Mouse (Mus musculus): ENCODE measurements around the gene Drd5. TPM values are rescaled to one million over a fixed set of nuclear protein-coding genes. Genes with fewer than 3 reads are reported as not detected.

Drd5 gene
- total RNA-seq (2023): not detected

DNA sequence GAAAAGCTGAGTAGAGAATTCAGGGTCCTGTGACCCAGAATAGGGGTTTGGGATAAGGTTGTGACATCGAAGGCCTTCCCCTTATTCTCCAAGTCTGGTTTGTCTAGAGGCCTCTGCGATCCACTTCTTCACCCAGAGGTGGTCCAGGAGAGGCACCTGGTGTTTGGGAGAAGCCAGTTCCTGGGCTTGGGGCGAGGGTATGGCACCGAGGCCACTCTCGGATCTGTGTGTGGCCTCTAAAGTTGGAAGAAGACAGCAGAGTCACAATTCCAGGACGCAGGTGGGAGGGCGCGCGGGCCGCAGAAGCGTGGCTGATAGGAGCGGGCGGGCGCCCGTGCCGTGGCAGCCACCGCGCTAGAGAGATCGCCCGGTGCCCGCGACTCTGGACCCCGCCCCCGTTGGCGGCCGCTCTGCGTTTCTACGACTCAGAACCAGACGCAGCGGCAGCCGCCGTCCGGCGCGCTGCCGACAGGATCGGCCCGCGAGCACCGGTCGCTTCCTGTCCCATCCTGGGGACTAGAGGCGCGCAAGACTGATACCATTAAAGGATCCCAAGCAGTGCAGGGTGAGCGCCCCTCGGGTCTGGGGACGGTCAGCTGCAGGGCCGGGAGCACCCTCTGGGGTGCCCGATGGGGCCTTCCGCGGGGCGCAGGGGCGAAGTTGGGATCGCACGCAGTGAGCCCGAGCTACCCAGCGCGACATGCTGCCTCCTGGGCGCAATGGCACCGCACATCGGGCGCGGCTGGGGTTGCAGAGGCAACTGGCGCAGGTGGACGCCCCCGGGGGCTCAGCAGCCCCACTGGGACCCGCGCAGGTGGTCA, at the start of gene Drd5:
Gene Drd5, plus strand, starts transcription at position 402 of the 821 bp plus-strand sequence.

DNA sequence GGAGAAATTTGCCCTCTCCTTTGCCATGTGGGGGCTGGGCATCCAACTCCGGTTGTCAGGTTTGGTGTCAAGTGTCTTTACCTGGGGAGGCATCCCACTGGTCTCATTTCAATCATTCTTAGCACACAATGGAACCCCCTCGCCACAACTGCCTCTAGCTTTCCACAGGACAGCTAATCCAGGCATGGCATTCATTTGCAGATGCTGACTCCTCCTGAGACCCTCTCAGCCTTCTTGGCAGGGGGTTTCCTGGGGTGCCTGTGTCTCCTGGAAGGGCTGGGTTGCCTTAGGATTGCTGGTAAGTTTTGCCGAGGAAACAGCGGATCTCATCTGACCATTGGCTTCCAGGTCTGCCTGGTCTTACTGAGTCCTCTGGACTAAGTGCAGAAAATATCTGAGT, 43.4 kb upstream of the Drd5 start, which contains the start of gene Otop1:
Gene Otop1, plus strand, starts transcription at position 202 of the 400 bp plus-strand sequence.

Other genes with a start within 250 kb of the Drd5 start
- under 1 TPM in 1 of 2 experiments, not detected in 1; 0.29 TPM for gene Nsg1, start 159.5 kb upstream of the Drd5 start, total RNA-seq (2023)
- gene Zbtb49, start 98.9 kb upstream of the Drd5 start, total RNA-seq (2023): 1 to 10 TPM; 7.5 to 9.0 TPM
- gene Lyar, start 98.9 kb upstream of the Drd5 start, total RNA-seq (2023): 10 to 100 TPM; 14.7 to 18.1 TPM
- 10 to 100 TPM; 37.3 to 40.7 TPM for gene Tmem128, start 59.2 kb upstream of the Drd5 start, total RNA-seq (2023)
- not detected for gene Otop1, start 43.4 kb upstream of the Drd5 start, total RNA-seq (2023)
- 10 to 100 TPM; 26.3 to 29.2 TPM for gene Slc2a9, start 183.8 kb downstream of the Drd5 start, total RNA-seq (2023)
- gene Wdr1, start 243.9 kb downstream of the Drd5 start, total RNA-seq (2023): 100 to 1,000 TPM; 455 to 471 TPM

All from neutrophil, adult 59 days (primary cell).